Mouse (Mus musculus): Measurements from ENCODE around the gene Dusp1. TPM values are rescaled to one million over a fixed set of nuclear protein-coding genes. Genes with fewer than 3 reads are reported as not detected.

Dusp1 gene
- total and polyA plus RNA-seq, 3 experiments = 5.0 to 41.8 (median 6.3) TPM

DNA sequence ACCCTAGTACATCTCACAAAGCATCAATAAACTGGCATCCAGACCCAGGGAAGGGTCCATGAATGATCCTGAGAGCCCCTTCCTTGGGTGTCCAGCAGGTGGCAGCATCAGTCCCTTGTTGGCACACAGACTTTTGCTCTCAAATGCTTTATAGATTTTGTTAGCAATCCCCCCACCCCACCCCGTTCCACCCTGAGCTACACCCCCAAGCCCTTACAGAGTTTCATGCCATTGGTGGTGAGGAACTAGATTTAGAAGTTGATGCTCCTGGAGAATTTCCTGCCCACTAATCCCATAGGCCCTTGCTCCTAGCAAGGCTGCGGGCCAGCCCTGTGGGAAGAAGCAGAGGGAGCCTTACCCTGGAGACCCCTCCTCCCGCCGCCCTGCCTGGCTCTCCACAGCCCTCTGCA lies 95.2 kb downstream of the Dusp1 start:
- DNase-seq (ENCODE audit: low spot score) (peak; percentile 65), ATAC-seq (ENCODE audit: extremely low read depth, insufficient number of reproducible peaks, low FRiP score, poor library complexity, severe bottlenecking) (no peak)
- Histone ChIP-seq H3K36me3 (replicated peaks) (no peaks in the 10 kb centered on the region), H3K4me1 (ENCODE audit: insufficient read depth, low read depth, low read length) (peaks cover 5% of the 10 kb centered on the region; the same call in 1 of the 2 replicates), H3K27me3 (ENCODE audit: insufficient read depth, low read length) (peaks cover 53% of the 10 kb centered on the region), H3K9me3 (replicated peaks) (no peaks in the 10 kb centered on the region), H3K4me3 (ENCODE audit: low read depth, low read length) (no peak overlapping the region)
- peak; percentile 72 for TF ChIP-seq CTCF (IDR thresholded peaks at IDR 0.05; ENCODE audit: low read depth, low read length)
- no peak for TF ChIP-seq POLR2AphosphoS5 (IDR thresholded peaks at IDR 0.05; ENCODE audit: insufficient replicate concordance, low read depth, low read length)

DNA sequence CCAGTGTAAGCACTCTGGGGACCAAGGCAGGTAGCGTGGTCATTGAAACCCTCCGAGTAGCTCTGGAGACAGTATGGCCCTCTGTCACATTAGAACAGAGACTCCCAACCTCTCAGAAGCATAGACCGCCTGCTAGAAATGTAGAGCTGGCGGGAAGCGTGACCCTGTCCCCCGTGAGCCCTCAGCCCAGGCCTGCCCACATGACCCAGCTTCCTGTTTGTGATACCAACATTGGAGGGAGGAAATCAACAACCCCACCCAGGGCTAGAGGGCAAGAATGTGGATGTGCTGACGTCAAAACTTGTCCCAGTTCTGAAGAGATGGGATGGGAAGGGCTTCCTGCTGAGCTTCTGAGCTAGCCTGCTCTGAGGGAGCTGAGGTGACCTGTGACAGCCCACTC lies 97.0 kb downstream of the Dusp1 start:
- Histone ChIP-seq H3K9me3 (replicated peaks) (no peaks in the 10 kb centered on the region), H3K27me3 (ENCODE audit: insufficient read depth, low read length) (peaks cover 51% of the 10 kb centered on the region), H3K4me3 (ENCODE audit: low read depth, low read length) (no peak overlapping the region), H3K36me3 (replicated peaks) (no peaks in the 10 kb centered on the region), H3K4me1 (ENCODE audit: insufficient read depth, low read depth, low read length) (peaks cover 5% of the 10 kb centered on the region; the same call in 1 of the 2 replicates)
- ATAC-seq (ENCODE audit: extremely low read depth, insufficient number of reproducible peaks, low FRiP score, poor library complexity, severe bottlenecking) (no peak), DNase-seq (ENCODE audit: low spot score) (no peak)
- TF ChIP-seq POLR2AphosphoS5 (IDR thresholded peaks at IDR 0.05; ENCODE audit: insufficient replicate concordance, low read depth, low read length) (no peak), GATA2 (IDR thresholded peaks at IDR 0.05; ENCODE audit: borderline replicate concordance, low read depth, low read length) (no peak), CTCF (IDR thresholded peaks at IDR 0.05; ENCODE audit: low read depth, low read length) (no peak), GATA1 (IDR thresholded peaks at IDR 0.05; ENCODE audit: borderline replicate concordance, low read length) (no peak), TAL1 (conservative IDR thresholded peaks at IDR 0.05; ENCODE audit: low read depth, low read length) (no peak)

DNA sequence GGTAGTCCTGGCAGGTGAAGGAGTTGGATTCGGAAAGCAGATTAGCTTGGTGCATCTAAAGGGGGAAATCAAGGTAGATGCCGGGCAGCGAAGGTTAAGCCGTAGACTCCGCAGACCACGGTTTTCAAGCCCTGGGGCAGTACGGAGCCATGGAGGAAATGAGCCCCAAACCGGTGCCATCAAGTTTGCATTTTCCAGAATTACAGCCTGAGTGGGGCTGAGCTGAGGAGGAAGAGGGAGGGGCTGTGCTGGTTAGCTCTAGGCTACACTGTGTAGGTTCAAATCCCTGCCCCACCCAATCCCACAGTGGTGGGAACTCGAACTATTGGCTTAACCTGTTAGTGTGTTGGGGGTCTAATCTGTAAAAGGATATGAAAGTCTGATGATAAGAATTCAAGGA lies 97.4 kb downstream of the Dusp1 start:
- peaks cover 5% of the 10 kb centered on the region; the same call in 1 of the 2 replicates for H3K4me1 ChIP-seq (ENCODE audit: insufficient read depth, low read depth, low read length)
- H3K27me3 ChIP-seq (ENCODE audit: insufficient read depth, low read length) = peaks cover 46% of the 10 kb centered on the region
- no peaks in the 10 kb centered on the region for H3K36me3 ChIP-seq (replicated peaks)
- TF ChIP-seq TAL1 (conservative IDR thresholded peaks at IDR 0.05; ENCODE audit: low read depth, low read length) (no peak), CTCF (IDR thresholded peaks at IDR 0.05; ENCODE audit: low read depth, low read length) (no peak), POLR2AphosphoS5 (IDR thresholded peaks at IDR 0.05; ENCODE audit: insufficient replicate concordance, low read depth, low read length) (no peak), GATA1 (IDR thresholded peaks at IDR 0.05; ENCODE audit: borderline replicate concordance, low read length) (no peak), GATA2 (IDR thresholded peaks at IDR 0.05; ENCODE audit: borderline replicate concordance, low read depth, low read length) (no peak)
- DNase-seq (ENCODE audit: low spot score) (no peak), ATAC-seq (ENCODE audit: extremely low read depth, insufficient number of reproducible peaks, low FRiP score, poor library complexity, severe bottlenecking) (no peak)
- H3K9me3 ChIP-seq (replicated peaks) = no peaks in the 10 kb centered on the region
- no peak overlapping the region for H3K4me3 ChIP-seq (ENCODE audit: low read depth, low read length)

DNA sequence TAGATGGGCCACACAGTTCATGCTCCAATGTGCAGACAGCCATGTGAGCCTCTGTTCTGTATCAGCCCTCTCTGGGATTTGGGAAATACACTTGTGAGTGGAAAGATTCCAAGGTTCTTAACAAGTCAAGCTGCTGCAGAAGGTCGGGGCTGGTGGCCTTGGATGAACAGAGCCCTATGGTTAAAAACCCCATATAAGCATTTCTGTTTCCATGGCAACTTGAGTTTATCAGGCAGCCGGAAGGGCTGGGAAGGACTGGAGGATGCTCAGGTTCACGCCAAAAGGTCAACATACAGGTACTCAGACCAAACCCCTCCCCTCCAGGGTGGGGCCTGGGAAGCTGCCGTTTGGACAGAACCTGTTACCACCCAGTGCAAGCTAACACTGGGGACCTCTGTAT lies 97.9 kb downstream of the Dusp1 start:
- DNase-seq (ENCODE audit: low spot score) (no peak), ATAC-seq (ENCODE audit: extremely low read depth, insufficient number of reproducible peaks, low FRiP score, poor library complexity, severe bottlenecking) (no peak)
- Histone ChIP-seq H3K4me3 (ENCODE audit: low read depth, low read length) (no peak overlapping the region), H3K4me1 (ENCODE audit: insufficient read depth, low read depth, low read length) (peaks cover 5% of the 10 kb centered on the region; the same call in 1 of the 2 replicates), H3K27me3 (ENCODE audit: insufficient read depth, low read length) (peaks cover 41% of the 10 kb centered on the region), H3K9me3 (replicated peaks) (no peaks in the 10 kb centered on the region), H3K36me3 (replicated peaks) (no peaks in the 10 kb centered on the region)
- no peak for TF ChIP-seq TAL1 (conservative IDR thresholded peaks at IDR 0.05; ENCODE audit: low read depth, low read length)
- no peak for TF ChIP-seq CTCF (IDR thresholded peaks at IDR 0.05; ENCODE audit: low read depth, low read length)
- TF ChIP-seq POLR2AphosphoS5 (IDR thresholded peaks at IDR 0.05; ENCODE audit: insufficient replicate concordance, low read depth, low read length) = no peak
- TF ChIP-seq GATA2 (IDR thresholded peaks at IDR 0.05; ENCODE audit: borderline replicate concordance, low read depth, low read length) = no peak
- TF ChIP-seq GATA1 (IDR thresholded peaks at IDR 0.05; ENCODE audit: borderline replicate concordance, low read length) = no peak

DNA sequence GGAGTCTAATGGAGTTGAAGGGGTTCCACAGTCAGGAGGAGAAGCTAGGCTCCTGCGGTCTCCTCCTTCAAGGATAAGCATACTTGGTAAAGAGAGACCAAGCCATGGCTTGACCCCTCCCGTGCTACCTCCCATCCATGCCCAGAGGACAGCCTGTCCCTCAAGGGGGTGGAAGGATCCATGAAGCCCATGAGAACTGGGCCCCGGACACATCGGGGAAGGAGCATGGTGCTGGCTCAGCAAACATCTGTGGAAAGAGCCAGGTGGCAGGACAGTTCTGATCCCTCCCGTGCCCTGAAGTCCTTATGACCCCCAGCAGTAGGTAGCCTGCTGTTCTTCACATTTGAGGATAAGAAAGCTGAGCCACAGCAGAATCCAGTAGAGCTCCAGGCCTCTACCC lies 98.5 kb downstream of the Dusp1 start:
- no peak for DNase-seq (ENCODE audit: low spot score)
- no peak overlapping the region for H3K4me3 ChIP-seq (ENCODE audit: low read depth, low read length)
- TF ChIP-seq CTCF (IDR thresholded peaks at IDR 0.05; ENCODE audit: low read depth, low read length) = no peak
- TF ChIP-seq POLR2AphosphoS5 (IDR thresholded peaks at IDR 0.05; ENCODE audit: insufficient replicate concordance, low read depth, low read length) = no peak
- no peak for TF ChIP-seq TAL1 (conservative IDR thresholded peaks at IDR 0.05; ENCODE audit: low read depth, low read length)
- TF ChIP-seq GATA2 (IDR thresholded peaks at IDR 0.05; ENCODE audit: borderline replicate concordance, low read depth, low read length) = no peak
- no peak for TF ChIP-seq GATA1 (IDR thresholded peaks at IDR 0.05; ENCODE audit: borderline replicate concordance, low read length)
- no peak for ATAC-seq (ENCODE audit: extremely low read depth, insufficient number of reproducible peaks, low FRiP score, poor library complexity, severe bottlenecking)
- H3K4me1 ChIP-seq (ENCODE audit: insufficient read depth, low read depth, low read length) = peaks cover 5% of the 10 kb centered on the region; the same call in 1 of the 2 replicates
- no peaks in the 10 kb centered on the region for H3K36me3 ChIP-seq (replicated peaks)
- no peaks in the 10 kb centered on the region for H3K9me3 ChIP-seq (replicated peaks)
- H3K27me3 ChIP-seq (ENCODE audit: insufficient read depth, low read length) = peaks cover 35% of the 10 kb centered on the region

DNA sequence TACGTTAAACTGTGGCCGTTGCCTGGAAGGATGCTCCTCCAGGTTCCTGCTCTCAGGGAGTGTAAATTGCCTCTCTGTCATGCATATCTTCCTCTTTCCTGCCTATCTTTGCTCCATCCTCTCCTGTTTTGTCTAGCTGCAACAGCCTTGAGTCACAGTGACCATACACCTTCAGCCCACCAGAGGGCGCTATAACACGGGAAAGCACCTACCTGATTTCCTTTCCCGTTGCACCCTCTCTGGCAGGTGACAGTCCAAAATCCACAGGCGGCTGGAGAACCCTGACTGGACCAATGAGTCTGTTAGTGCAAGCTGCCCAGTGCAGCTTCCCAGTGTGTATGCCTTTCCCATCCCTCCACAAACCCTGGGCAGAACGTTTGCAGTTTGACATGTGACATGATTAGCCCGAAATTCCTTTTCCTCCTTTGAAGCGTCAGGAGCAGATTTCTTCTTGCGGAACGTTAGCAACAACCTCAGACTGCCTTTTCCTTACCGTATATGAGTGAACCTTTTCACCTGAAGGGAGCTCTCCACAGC lies 99.2 kb downstream of the Dusp1 start:
- Histone ChIP-seq H3K4me3 (ENCODE audit: low read depth, low read length) (no peak overlapping the region), H3K9me3 (replicated peaks) (no peaks in the 10 kb centered on the region), H3K36me3 (replicated peaks) (no peaks in the 10 kb centered on the region), H3K27me3 (ENCODE audit: insufficient read depth, low read length) (peaks cover 32% of the 10 kb centered on the region), H3K4me1 (ENCODE audit: insufficient read depth, low read depth, low read length) (peaks cover 5% of the 10 kb centered on the region; the same call in 1 of the 2 replicates)
- TF ChIP-seq TAL1 (conservative IDR thresholded peaks at IDR 0.05; ENCODE audit: low read depth, low read length) = no peak
- TF ChIP-seq CTCF (IDR thresholded peaks at IDR 0.05; ENCODE audit: low read depth, low read length) = peak; percentile 90
- ATAC-seq (ENCODE audit: extremely low read depth, insufficient number of reproducible peaks, low FRiP score, poor library complexity, severe bottlenecking) (no peak), DNase-seq (ENCODE audit: low spot score) (peak; percentile 52)
